Mouse (Mus musculus): ENCODE results near the gene Gas7.

The Gas7 gene

GRCm38 (mm10) chr11:67496796-67497195 is 41.6 kb downstream of the Gas7 start:
- DNase-seq = no peak

- DNase-seq = no peak
These were observed 44.9 kb downstream of the Gas7 start for GRCm38 (mm10) chr11:67500115-67500514.

GRCm38 (mm10) chr11:67501468-67502244 is 46.4 kb downstream of the Gas7 start:
- no peak for DNase-seq

GRCm38 (mm10) chr11:67509219-67509876 is 54.1 kb downstream of the Gas7 start:
- DNase-seq = no peak

- DNase-seq = no peak
These were observed 55.6 kb downstream of the Gas7 start for GRCm38 (mm10) chr11:67510831-67511230.

- DNase-seq = no peak
These were observed 57.8 kb downstream of the Gas7 start for GRCm38 (mm10) chr11:67513001-67513400.

- no peak for DNase-seq
These were observed 59.2 kb downstream of the Gas7 start for GRCm38 (mm10) chr11:67514401-67514800.

GRCm38 (mm10) chr11:67515020-67515911 is 60.0 kb downstream of the Gas7 start:
- DNase-seq = peak; percentile 78

GRCm38 (mm10) chr11:67515912-67516305 is 60.7 kb downstream of the Gas7 start:
- DNase-seq = no peak

- DNase-seq = no peak
These were observed 62.5 kb downstream of the Gas7 start for GRCm38 (mm10) chr11:67517748-67518147.

GRCm38 (mm10) chr11:67518985-67519384 is 63.7 kb downstream of the Gas7 start:
- DNase-seq = no peak

GRCm38 (mm10) chr11:67522671-67523070 is 67.4 kb downstream of the Gas7 start:
- DNase-seq = no peak

GRCm38 (mm10) chr11:67523806-67524205 is 68.6 kb downstream of the Gas7 start:
- DNase-seq = no peak

GRCm38 (mm10) chr11:67524731-67525130 is 69.5 kb downstream of the Gas7 start:
- DNase-seq = no peak

- DNase-seq = no peak
These were observed 70.6 kb downstream of the Gas7 start for GRCm38 (mm10) chr11:67525841-67526240.

- peak; percentile 61 for DNase-seq
These were observed 71.6 kb downstream of the Gas7 start for GRCm38 (mm10) chr11:67526621-67527545.

- DNase-seq = no peak
These were observed 76.0 kb downstream of the Gas7 start for GRCm38 (mm10) chr11:67531286-67531685.

- no peak for DNase-seq
These were observed 76.8 kb downstream of the Gas7 start for GRCm38 (mm10) chr11:67531926-67532565.

GRCm38 (mm10) chr11:67532728-67533127 is 77.5 kb downstream of the Gas7 start:
- no peak for DNase-seq

GRCm38 (mm10) chr11:67533151-67533550 is 77.9 kb downstream of the Gas7 start:
- DNase-seq = no peak

GRCm38 (mm10) chr11:67535703-67536102 is 80.5 kb downstream of the Gas7 start:
- no peak for DNase-seq

GRCm38 (mm10) chr11:67536413-67536812 is 81.2 kb downstream of the Gas7 start:
- DNase-seq = no peak

Measured in kidney, adult 18-20 months (tissue).